Mouse (Mus musculus): ENCODE data around the gene Gab3.
"Not testable (repeated sequence)": the region's sequence is repeated elsewhere in the genome, so short reads cannot be mapped to it uniquely, and the experiment has no call there.

DNA sequence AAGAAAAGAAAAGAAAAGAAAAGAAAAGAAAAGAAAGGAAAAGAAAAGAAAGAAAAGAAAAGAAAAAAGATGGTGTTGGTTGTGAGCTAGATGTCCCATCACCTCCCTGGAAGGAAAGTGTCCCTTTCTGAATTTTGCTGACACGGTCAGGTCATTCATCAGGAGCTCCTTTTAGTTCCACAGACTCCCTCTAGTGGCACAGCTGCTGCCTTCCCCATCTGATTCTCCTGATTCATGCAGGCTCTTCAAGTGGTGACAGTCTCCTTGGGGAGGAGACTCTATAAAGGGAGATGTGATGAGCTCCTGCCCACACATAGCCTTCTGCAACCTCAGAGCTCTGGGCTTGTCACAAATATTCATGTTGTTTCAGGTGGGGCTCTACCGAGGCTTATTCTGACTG lies 122.4 kb downstream of the Gab3 start:
- not testable (repeated sequence) for TF ChIP-seq POLR2A (IDR thresholded peaks at IDR 0.05; ENCODE audit: control insufficient read depth, low read depth, low read length); CTCF (IDR thresholded peaks at IDR 0.05; ENCODE audit: control insufficient read depth, insufficient read depth, insufficient replicate concordance, low read depth, low read length)
